Mouse (Mus musculus) midbrain, embryonic 13.5 days (tissue): ENCODE measurements around the gene Mrpl20. TPM values are rescaled to one million over a fixed set of nuclear protein-coding genes. Genes with fewer than 3 reads are reported as not detected.

Experiments used
- ATAC-seq: fragments of 200-750 bp; cut with Nextera tagmentation; 2 replicates; pipeline ENCODE4 v1.8.0; 2017; ENCODE audit warnings: mild to moderate bottlenecking, moderate TSS enrichment, moderate library complexity
- H3K27ac ChIP-seq: fragments of 300-500 bp; sonication (generic); 2 replicates; pipeline ENCODE4 v1.5.1; 2015; ENCODE audit warnings: inconsistent platforms, mild to moderate bottlenecking, moderate library complexity
- H3K27me3 ChIP-seq: fragments of 300-500 bp; sonication (generic); 2 replicates; pipeline ENCODE4 v1.6.1; 2015; ENCODE audit warnings: mild to moderate bottlenecking, inconsistent platforms
- H3K36me3 ChIP-seq: fragments of 300-500 bp; sonication (generic); 2 replicates; pipeline ENCODE4 v1.6.1; 2015; ENCODE audit warnings: mild to moderate bottlenecking, inconsistent platforms
- H3K4me1 ChIP-seq: fragments of 300-500 bp; sonication (generic); replicated peaks from 2 replicates; pipeline ENCODE4 v1.6.1; 2015; ENCODE audit warnings: inconsistent platforms
- H3K4me2 ChIP-seq: fragments of 300-500 bp; sonication (generic); replicated peaks from 2 replicates; pipeline ENCODE4 v1.6.1; 2015; ENCODE audit warnings: moderate library complexity, mild to moderate bottlenecking, inconsistent platforms
- H3K4me3 ChIP-seq: fragments of 300-500 bp; sonication (generic); replicated peaks from 2 replicates; pipeline ENCODE4 v1.5.1; 2015; ENCODE audit warnings: mild to moderate bottlenecking, inconsistent platforms
- H3K9ac ChIP-seq: fragments of 300-500 bp; sonication (generic); replicated peaks from 2 replicates; pipeline ENCODE4 v1.6.1; 2015; ENCODE audit warnings: mild to moderate bottlenecking, inconsistent platforms
- H3K9me3 ChIP-seq: fragments of 300-500 bp; sonication (generic); 2 replicates; pipeline ENCODE4 v1.6.1; 2016; ENCODE audit warnings: mild to moderate bottlenecking, inconsistent platforms
- WGBS: fragments of 180-500 bp; shearing (Covaris S2); methylation state at CpG from one replicate; pipeline ENCODE4 v1.1.7; 2015; 5-methylcytosine and 5-hydroxymethylcytosine counted together
- polyA plus RNA-seq: library from polyadenylated mRNA; unstranded; fragments of >200 nt; fragmentation: Nextera tagmentation; extraction: Ambion mirVana; gene quantifications from 2 replicates; pipeline ENCODE4 v1.2.1, GENCODE M21; 2015

The Mrpl20 gene
- polyA plus RNA-seq, 1 experiment from 2014 or later: 259 TPM

- WGBS: under 1% methylated on average over 49 of the region's 49 CpGs
Observed at GRCm38 (mm10) chr4:155812665-155813181, 10.0 kb downstream of the Mrpl20 start.

GRCm38 (mm10) chr4:155817533-155817932 lies 14.9 kb downstream of the Mrpl20 start:
- Histone ChIP-seq H3K27ac (no peak overlapping the region), H3K4me3 (no peak overlapping the region), H3K9ac (no peak overlapping the region), H3K4me2 (no peak overlapping the region), H3K36me3 (peaks cover 83% of the 10 kb centered on the region), H3K27me3 (no peaks in the 10 kb centered on the region), H3K9me3 (no peaks in the 10 kb centered on the region), H3K4me1 (peaks cover 18% of the 10 kb centered on the region)
- 79% methylated on average over 4 of the region's 4 CpGs for WGBS
- ATAC-seq: no peak

More at GRCm38 (mm10) chr4:155812665-155813181, 10.0 kb downstream of the Mrpl20 start:
- peak overlapping the region; percentile 88 for H3K27ac ChIP-seq
- peak overlapping the region; percentile 100 for H3K9ac ChIP-seq
- H3K36me3 ChIP-seq: peaks cover 72% of the 10 kb centered on the region
- no peak for ATAC-seq
- peak overlapping the region; percentile 100 for H3K4me3 ChIP-seq
- peaks cover 25% of the 10 kb centered on the region for H3K4me1 ChIP-seq
- no peaks in the 10 kb centered on the region for H3K27me3 ChIP-seq
- H3K4me2 ChIP-seq: peak overlapping the region; percentile 95
- H3K9me3 ChIP-seq: no peaks in the 10 kb centered on the region

GRCm38 (mm10) chr4:155821025-155821424 lies 18.3 kb downstream of the Mrpl20 start:
- Histone ChIP-seq H3K9ac (no peak overlapping the region), H3K27me3 (no peaks in the 10 kb centered on the region), H3K4me2 (no peak overlapping the region), H3K27ac (no peak overlapping the region), H3K9me3 (no peaks in the 10 kb centered on the region), H3K36me3 (peaks cover 93% of the 10 kb centered on the region), H3K4me3 (no peak overlapping the region), H3K4me1 (no peaks in the 10 kb centered on the region)
- ATAC-seq: no peak
- WGBS: 77% methylated on average over 7 of the region's 7 CpGs

- no peaks in the 10 kb centered on the region for H3K4me1 ChIP-seq
- no peak for ATAC-seq
- no peaks in the 10 kb centered on the region for H3K27me3 ChIP-seq
- no peaks in the 10 kb centered on the region for H3K9me3 ChIP-seq
- no peak overlapping the region for H3K27ac ChIP-seq
- 97% methylated on average over 16 of the region's 16 CpGs for WGBS
- peaks cover 86% of the 10 kb centered on the region for H3K36me3 ChIP-seq
- no peak overlapping the region for H3K9ac ChIP-seq
- no peak overlapping the region for H3K4me3 ChIP-seq
- no peak overlapping the region for H3K4me2 ChIP-seq
Observed at GRCm38 (mm10) chr4:155823443-155823842, 20.8 kb downstream of the Mrpl20 start.

GRCm38 (mm10) chr4:155829866-155830265 lies 27.2 kb downstream of the Mrpl20 start:
- no peak overlapping the region for H3K4me2 ChIP-seq
- H3K9me3 ChIP-seq: no peaks in the 10 kb centered on the region
- 98% methylated on average over 4 of the region's 4 CpGs for WGBS
- peaks cover 34% of the 10 kb centered on the region for H3K36me3 ChIP-seq
- no peak for ATAC-seq
- no peaks in the 10 kb centered on the region for H3K27me3 ChIP-seq
- H3K4me1 ChIP-seq: peaks cover 25% of the 10 kb centered on the region
- H3K9ac ChIP-seq: no peak overlapping the region
- H3K27ac ChIP-seq: no peak overlapping the region
- H3K4me3 ChIP-seq: no peak overlapping the region

- ATAC-seq: no peak
- 58% methylated on average over 8 of the region's 8 CpGs for WGBS
- Histone ChIP-seq H3K36me3 (peaks cover 27% of the 10 kb centered on the region), H3K4me1 (peaks cover 25% of the 10 kb centered on the region), H3K9me3 (no peaks in the 10 kb centered on the region), H3K27ac (peak overlapping the region; percentile 87), H3K4me2 (peak overlapping the region; percentile 96), H3K27me3 (no peaks in the 10 kb centered on the region), H3K4me3 (peak overlapping the region; percentile 92), H3K9ac (0 out of 2 replicates have a peak overlapping the region, but pooled peaks have one; percentile 41)
Observed at GRCm38 (mm10) chr4:155830596-155830995, 27.9 kb downstream of the Mrpl20 start.

- ATAC-seq: peak; percentile 95
Observed at GRCm38 (mm10) chr4:155831205-155831766, 28.6 kb downstream of the Mrpl20 start, which contains the start of gene Aurkaip1. Gene Aurkaip1 (plus strand): TSS chr4:155831272.

GRCm38 (mm10) chr4:155831831-155832230 lies 29.2 kb downstream of the Mrpl20 start:
- H3K9me3 ChIP-seq: no peaks in the 10 kb centered on the region
- peaks cover 25% of the 10 kb centered on the region for H3K4me1 ChIP-seq
- H3K27me3 ChIP-seq: no peaks in the 10 kb centered on the region
- peak overlapping the region; percentile 92 for H3K4me3 ChIP-seq
- no peak; the same call in 1 of the 2 replicates for ATAC-seq
- WGBS: 1% methylated on average over 25 of the region's 25 CpGs
- peaks cover 22% of the 10 kb centered on the region for H3K36me3 ChIP-seq
- H3K9ac ChIP-seq: peak overlapping the region; percentile 90
- peak overlapping the region; percentile 87 for H3K27ac ChIP-seq
- peak overlapping the region; percentile 96 for H3K4me2 ChIP-seq

More at GRCm38 (mm10) chr4:155831205-155831766, 28.6 kb downstream of the Mrpl20 start, which contains the start of gene Aurkaip1:
- Histone ChIP-seq H3K4me3 (peak within 1 kb of the TSS; percentile 92), H3K27me3 (no peaks in the 10 kb centered on the region), H3K9ac (peak within 1 kb of the TSS; percentile 90), H3K4me2 (peak within 1 kb of the TSS; percentile 96), H3K27ac (peak within 1 kb of the TSS; percentile 87), H3K36me3 (peaks cover 27% of the 10 kb centered on the region), H3K9me3 (no peaks in the 10 kb centered on the region), H3K4me1 (peaks cover 25% of the 10 kb centered on the region)
- WGBS: 0% methylated on average over 49 of the region's 49 CpGs

- Histone ChIP-seq H3K9me3 (no peaks in the 10 kb centered on the region), H3K4me2 (peak overlapping the region; percentile 96), H3K4me3 (peak overlapping the region; percentile 92), H3K36me3 (peaks cover 20% of the 10 kb centered on the region), H3K27me3 (no peaks in the 10 kb centered on the region), H3K9ac (peak overlapping the region; percentile 90), H3K4me1 (peaks cover 25% of the 10 kb centered on the region), H3K27ac (no peak overlapping the region)
- ATAC-seq: no peak
- 60% methylated on average over 10 of the region's 10 CpGs for WGBS
Observed at GRCm38 (mm10) chr4:155832321-155832720, 29.6 kb downstream of the Mrpl20 start.

- WGBS: 90% methylated on average over 4 of the region's 4 CpGs
- ATAC-seq: no peak
- H3K9ac ChIP-seq: no peak overlapping the region
- peaks cover 12% of the 10 kb centered on the region; the same call in 1 of the 2 replicates for H3K36me3 ChIP-seq
- H3K4me3 ChIP-seq: peak overlapping the region; percentile 92; the same call in 1 of the 2 replicates
- H3K27me3 ChIP-seq: no peaks in the 10 kb centered on the region
- H3K27ac ChIP-seq: no peak overlapping the region
- peaks cover 25% of the 10 kb centered on the region for H3K4me1 ChIP-seq
- H3K4me2 ChIP-seq: no peak overlapping the region; the same call in 1 of the 2 replicates
- no peaks in the 10 kb centered on the region for H3K9me3 ChIP-seq
Observed at GRCm38 (mm10) chr4:155833234-155833633, 30.6 kb downstream of the Mrpl20 start.

- Histone ChIP-seq H3K4me2 (no peak overlapping the region; the same call in 1 of the 2 replicates), H3K9me3 (no peaks in the 10 kb centered on the region), H3K4me1 (peaks cover 25% of the 10 kb centered on the region), H3K27ac (peak overlapping the region; percentile 44; the same call in 1 of the 2 replicates), H3K36me3 (peaks cover 12% of the 10 kb centered on the region; the same call in 1 of the 2 replicates), H3K27me3 (no peaks in the 10 kb centered on the region), H3K9ac (no peak overlapping the region), H3K4me3 (no peak overlapping the region)
- ATAC-seq: peak; percentile 41; the same call in 1 of the 2 replicates
- 41% methylated on average over 2 of the region's 2 CpGs for WGBS
Observed at GRCm38 (mm10) chr4:155833836-155834235, 31.2 kb downstream of the Mrpl20 start.

- H3K4me3 ChIP-seq: no peak overlapping the region
Observed at GRCm38 (mm10) chr4:155837404-155838010, 34.8 kb downstream of the Mrpl20 start.

More at GRCm38 (mm10) chr4:155837404-155838010, 34.8 kb downstream of the Mrpl20 start:
- H3K27ac ChIP-seq: no peak overlapping the region
- H3K4me1 ChIP-seq: peaks cover 43% of the 10 kb centered on the region
- H3K9me3 ChIP-seq: no peaks in the 10 kb centered on the region
- WGBS: 80% methylated on average over 11 of the region's 11 CpGs
- no peak for ATAC-seq
- H3K4me2 ChIP-seq: no peak overlapping the region
- H3K9ac ChIP-seq: no peak overlapping the region
- H3K27me3 ChIP-seq: peaks cover 16% of the 10 kb centered on the region
- peaks cover 12% of the 10 kb centered on the region; the same call in 1 of the 2 replicates for H3K36me3 ChIP-seq
